Mouse (Mus musculus): ENCODE measurements at regions not wholly inside any gene's neighbourhood (a gene's known extent, or its start where the extent isn't known, plus 50 kb on each side); places are given as distances from the start of the nearest gene placed in this dataset.

GRCm38 (mm10) chr14:46516285-46516684 is 125.8 kb upstream of the Bmp4 start:
- no peak for ATAC-seq (ENCODE audit: insufficient number of reproducible peaks, insufficient read depth, low FRiP score, low TSS enrichment, low read depth)
- H3K27me3 ChIP-seq: no peaks in the 10 kb centered on the region
- H3K4me3 ChIP-seq (replicated peaks): no peak overlapping the region
- no peaks in the 10 kb centered on the region for H3K36me3 ChIP-seq
- H3K4me2 ChIP-seq: no peak overlapping the region
- no peak overlapping the region for H3K27ac ChIP-seq
- no peaks in the 10 kb centered on the region for H3K4me1 ChIP-seq (replicated peaks)
- 88% methylated on average over 3 of the region's 3 CpGs for WGBS
- H3K9me3 ChIP-seq: no peaks in the 10 kb centered on the region
- no peak overlapping the region for H3K9ac ChIP-seq (replicated peaks)

- H3K27me3 ChIP-seq: no peaks in the 10 kb centered on the region
- no peaks in the 10 kb centered on the region for H3K4me1 ChIP-seq (replicated peaks)
- ATAC-seq (ENCODE audit: insufficient number of reproducible peaks, insufficient read depth, low FRiP score, low TSS enrichment, low read depth): no peak
- H3K9ac ChIP-seq (replicated peaks): no peak overlapping the region
- 66% methylated on average over 4 of the region's 4 CpGs for WGBS
- no peaks in the 10 kb centered on the region for H3K36me3 ChIP-seq
- H3K4me2 ChIP-seq: no peak overlapping the region
- no peak overlapping the region for H3K4me3 ChIP-seq (replicated peaks)
- H3K27ac ChIP-seq: no peak overlapping the region
- no peaks in the 10 kb centered on the region for H3K9me3 ChIP-seq
These were observed 123.9 kb upstream of the Bmp4 start for GRCm38 (mm10) chr14:46514262-46514932.

GRCm38 (mm10) chr14:46512118-46512517 is 121.6 kb upstream of the Bmp4 start:
- Histone ChIP-seq H3K9ac (replicated peaks) (no peak overlapping the region), H3K27me3 (no peaks in the 10 kb centered on the region), H3K4me1 (replicated peaks) (no peaks in the 10 kb centered on the region), H3K4me2 (no peak overlapping the region), H3K9me3 (no peaks in the 10 kb centered on the region), H3K36me3 (no peaks in the 10 kb centered on the region), H3K4me3 (replicated peaks) (no peak overlapping the region), H3K27ac (no peak overlapping the region)
- no peak for ATAC-seq (ENCODE audit: insufficient number of reproducible peaks, insufficient read depth, low FRiP score, low TSS enrichment, low read depth)
- 94% methylated on average over 1 of the region's 1 CpGs for WGBS

GRCm38 (mm10) chr14:46508871-46509270 is 118.4 kb upstream of the Bmp4 start:
- no peak overlapping the region for H3K4me2 ChIP-seq

GRCm38 (mm10) chr14:46505266-46505665 is 114.8 kb upstream of the Bmp4 start:
- 77% methylated on average over 3 of the region's 3 CpGs for WGBS
- no peaks in the 10 kb centered on the region for H3K27me3 ChIP-seq
- no peak overlapping the region for H3K27ac ChIP-seq

More at GRCm38 (mm10) chr14:46508871-46509270, 118.4 kb upstream of the Bmp4 start:
- Histone ChIP-seq H3K27me3 (no peaks in the 10 kb centered on the region), H3K36me3 (no peaks in the 10 kb centered on the region), H3K9ac (replicated peaks) (no peak overlapping the region), H3K4me3 (replicated peaks) (no peak overlapping the region), H3K4me1 (replicated peaks) (no peaks in the 10 kb centered on the region), H3K9me3 (no peaks in the 10 kb centered on the region), H3K27ac (no peak overlapping the region)
- ATAC-seq (ENCODE audit: insufficient number of reproducible peaks, insufficient read depth, low FRiP score, low TSS enrichment, low read depth): no peak
- WGBS: 81% methylated on average over 5 of the region's 5 CpGs

GRCm38 (mm10) chr14:46491601-46492000 is 101.1 kb upstream of the Bmp4 start:
- no peak for ATAC-seq (ENCODE audit: insufficient number of reproducible peaks, insufficient read depth, low FRiP score, low TSS enrichment, low read depth)
- WGBS: 8% methylated on average over 9 of the region's 9 CpGs
- Histone ChIP-seq H3K4me3 (replicated peaks) (no peak overlapping the region), H3K9ac (replicated peaks) (no peak overlapping the region), H3K4me2 (no peak overlapping the region; the same call in 1 of the 2 replicates), H3K27me3 (no peaks in the 10 kb centered on the region), H3K9me3 (no peaks in the 10 kb centered on the region; the same call in 1 of the 2 replicates), H3K36me3 (no peaks in the 10 kb centered on the region), H3K4me1 (replicated peaks) (peaks cover 15% of the 10 kb centered on the region), H3K27ac (no peak overlapping the region)

More at GRCm38 (mm10) chr14:46505266-46505665, 114.8 kb upstream of the Bmp4 start:
- H3K4me3 ChIP-seq (replicated peaks): no peak overlapping the region
- ATAC-seq (ENCODE audit: insufficient number of reproducible peaks, insufficient read depth, low FRiP score, low TSS enrichment, low read depth): no peak
- no peaks in the 10 kb centered on the region for H3K4me1 ChIP-seq (replicated peaks)
- no peaks in the 10 kb centered on the region for H3K36me3 ChIP-seq
- no peaks in the 10 kb centered on the region for H3K9me3 ChIP-seq
- no peak overlapping the region for H3K4me2 ChIP-seq
- H3K9ac ChIP-seq (replicated peaks): no peak overlapping the region

- no peak overlapping the region for H3K9ac ChIP-seq (replicated peaks)
- H3K4me3 ChIP-seq (replicated peaks): no peak overlapping the region
- no peak overlapping the region; the same call in 1 of the 2 replicates for H3K4me2 ChIP-seq
- peaks cover 15% of the 10 kb centered on the region for H3K4me1 ChIP-seq (replicated peaks)
- whole genome bisulfite sequencing: 32% methylated on average over 2 of the region's 2 CpGs
- H3K36me3 ChIP-seq: no peaks in the 10 kb centered on the region
- H3K27ac ChIP-seq: no peak overlapping the region
- peaks cover under 1% of the 10 kb centered on the region; the same call in 1 of the 2 replicates for H3K9me3 ChIP-seq
- H3K27me3 ChIP-seq: no peaks in the 10 kb centered on the region
- ATAC-seq (ENCODE audit: insufficient number of reproducible peaks, insufficient read depth, low FRiP score, low TSS enrichment, low read depth): no peak
These were observed 100.7 kb upstream of the Bmp4 start for GRCm38 (mm10) chr14:46491182-46491581.

- 86% methylated on average over 1 of the region's 1 CpGs for WGBS
- Histone ChIP-seq H3K36me3 (no peaks in the 10 kb centered on the region), H3K9me3 (peaks cover 6% of the 10 kb centered on the region; the same call in 1 of the 2 replicates), H3K4me2 (no peak overlapping the region), H3K4me1 (replicated peaks) (peaks cover 15% of the 10 kb centered on the region), H3K9ac (replicated peaks) (no peak overlapping the region), H3K4me3 (replicated peaks) (no peak overlapping the region), H3K27ac (no peak overlapping the region), H3K27me3 (no peaks in the 10 kb centered on the region)
- ATAC-seq (ENCODE audit: insufficient number of reproducible peaks, insufficient read depth, low FRiP score, low TSS enrichment, low read depth): no peak
These were observed 97.1 kb upstream of the Bmp4 start for GRCm38 (mm10) chr14:46487551-46487950.

GRCm38 (mm10) chr14:46480396-46480795 is 89.9 kb upstream of the Bmp4 start:
- H3K9me3 ChIP-seq: no peaks in the 10 kb centered on the region
- no peak overlapping the region for H3K9ac ChIP-seq (replicated peaks)
- no peaks in the 10 kb centered on the region for H3K36me3 ChIP-seq
- H3K4me3 ChIP-seq (replicated peaks): no peak overlapping the region
- WGBS: 85% methylated on average over 7 of the region's 7 CpGs
- H3K27ac ChIP-seq: no peak overlapping the region
- H3K4me1 ChIP-seq (replicated peaks): no peaks in the 10 kb centered on the region
- no peaks in the 10 kb centered on the region for H3K27me3 ChIP-seq
- no peak overlapping the region for H3K4me2 ChIP-seq
- no peak for ATAC-seq (ENCODE audit: insufficient number of reproducible peaks, insufficient read depth, low FRiP score, low TSS enrichment, low read depth)

GRCm38 (mm10) chr14:46475945-46476344 is 85.5 kb upstream of the Bmp4 start:
- Histone ChIP-seq H3K4me2 (no peak overlapping the region), H3K27ac (no peak overlapping the region), H3K9me3 (no peaks in the 10 kb centered on the region), H3K9ac (replicated peaks) (no peak overlapping the region), H3K4me3 (replicated peaks) (no peak overlapping the region), H3K4me1 (replicated peaks) (0 out of 2 replicates have a peak, but pooled peaks cover 4% of the 10 kb centered on the region), H3K27me3 (no peaks in the 10 kb centered on the region), H3K36me3 (no peaks in the 10 kb centered on the region)
- WGBS: 82% methylated on average over 1 of the region's 1 CpGs
- no peak for ATAC-seq (ENCODE audit: insufficient number of reproducible peaks, insufficient read depth, low FRiP score, low TSS enrichment, low read depth)

- no peak overlapping the region for H3K4me2 ChIP-seq
These were observed 72.5 kb upstream of the Bmp4 start for GRCm38 (mm10) chr14:46462967-46463366.

GRCm38 (mm10) chr14:46461960-46462359 is 71.5 kb upstream of the Bmp4 start:
- Histone ChIP-seq H3K9me3 (no peaks in the 10 kb centered on the region), H3K4me2 (no peak overlapping the region), H3K4me1 (replicated peaks) (0 out of 2 replicates have a peak, but pooled peaks cover 5% of the 10 kb centered on the region), H3K9ac (replicated peaks) (no peak overlapping the region), H3K27me3 (no peaks in the 10 kb centered on the region), H3K27ac (no peak overlapping the region), H3K36me3 (no peaks in the 10 kb centered on the region), H3K4me3 (replicated peaks) (no peak overlapping the region)
- WGBS: 81% methylated on average over 4 of the region's 4 CpGs
- ATAC-seq (ENCODE audit: insufficient number of reproducible peaks, insufficient read depth, low FRiP score, low TSS enrichment, low read depth): no peak

More at GRCm38 (mm10) chr14:46462967-46463366, 72.5 kb upstream of the Bmp4 start:
- Histone ChIP-seq H3K27ac (no peak overlapping the region), H3K9ac (replicated peaks) (no peak overlapping the region), H3K27me3 (no peaks in the 10 kb centered on the region), H3K4me3 (replicated peaks) (no peak overlapping the region), H3K4me1 (replicated peaks) (0 out of 2 replicates have a peak, but pooled peaks cover 5% of the 10 kb centered on the region), H3K9me3 (no peaks in the 10 kb centered on the region), H3K36me3 (no peaks in the 10 kb centered on the region)
- no peak for ATAC-seq (ENCODE audit: insufficient number of reproducible peaks, insufficient read depth, low FRiP score, low TSS enrichment, low read depth)
